Mouse (Mus musculus) heart, adult 9 months (tissue): ENCODE measurements at regions not wholly inside any gene's neighbourhood (a gene's known extent, or its start where the extent isn't known, plus 50 kb on each side); places are given as distances from the start of the nearest gene placed in this dataset.

ENCODE experiments used
- DNase-seq, 2 experiments: peaks; one replicate each; pipeline ENCODE4 v3.0.0; 2022; ENCODE audit warnings: low spot score in 2 of 2

DNA sequence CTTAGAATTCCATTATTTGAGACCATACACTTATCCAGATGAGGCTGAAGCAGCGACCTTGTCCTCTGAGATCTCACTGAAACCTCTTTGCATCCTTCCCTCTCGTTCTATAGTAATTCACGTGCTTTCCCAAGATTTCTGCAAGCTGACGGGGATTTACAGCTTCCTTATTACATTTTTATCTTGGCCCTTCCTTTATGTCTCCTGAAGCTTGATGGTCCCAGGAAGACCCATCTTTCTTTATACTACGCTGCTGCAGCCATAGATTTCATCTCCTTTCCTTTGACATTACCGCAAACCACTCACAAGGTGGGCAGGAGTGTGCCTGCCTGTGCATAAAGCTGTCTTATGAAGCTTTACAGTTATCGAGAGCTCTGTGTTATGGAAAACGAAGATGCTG is 63.3 kb upstream of the Rbms3 start:
- no peak for DNase-seq

DNA sequence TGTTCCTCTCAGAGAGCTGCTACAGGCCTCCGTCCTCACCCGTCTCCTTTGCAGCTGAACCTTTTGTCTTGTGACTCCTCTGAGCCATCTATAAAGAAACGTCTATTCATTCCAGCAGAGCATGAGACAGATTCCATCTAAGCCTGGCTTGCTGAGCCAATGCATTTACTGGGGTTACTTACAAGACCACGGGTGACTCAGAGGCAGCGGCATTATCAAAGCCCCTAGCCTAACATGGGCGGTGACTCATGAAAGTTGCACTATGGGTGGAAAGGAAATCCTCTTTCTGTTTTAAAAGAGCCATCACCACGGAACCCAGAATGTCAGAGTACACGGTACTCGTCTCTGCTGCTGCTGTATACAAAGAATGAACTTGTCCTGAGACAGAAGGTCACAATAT is 62.8 kb upstream of the Rbms3 start:
- DNase-seq = no peak

DNA sequence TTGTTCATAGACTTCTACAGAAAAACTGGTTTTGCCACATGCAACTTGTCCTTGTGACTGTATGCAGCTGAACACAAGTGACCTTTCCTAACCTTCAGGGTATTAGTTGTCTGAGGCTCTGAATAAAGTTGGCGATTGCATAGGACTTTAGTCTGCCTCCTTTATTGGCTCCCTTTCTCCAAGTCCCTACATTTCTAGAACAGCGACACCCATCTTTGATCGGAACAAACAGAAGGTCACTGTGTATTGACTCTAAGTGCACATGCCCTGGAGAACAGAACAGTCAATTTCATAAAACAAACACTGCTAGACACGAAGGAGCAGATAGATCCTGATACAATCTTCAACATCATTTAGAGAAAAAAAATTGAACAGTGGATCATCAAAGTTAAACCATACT is 60.2 kb upstream of the Rbms3 start:
- no peak for DNase-seq
